Mouse (Mus musculus) liver, adult 2 months (tissue): ENCODE measurements at regions not wholly inside any gene's neighbourhood (a gene's known extent, or its start where the extent isn't known, plus 50 kb on each side); places are given as distances from the start of the nearest gene placed in this dataset.
A peak's percentile ranks its signal among the peaks of the same experiment; 100 is the strongest.
"Not testable (repeated sequence)": the region's sequence is repeated elsewhere in the genome, so short reads cannot be mapped to it uniquely, and the experiment has no call there.

ENCODE experiments used
- DNase-seq: peaks from one replicate; pipeline ENCODE4 v3.0.0-alpha.2; 2011; ENCODE audit warnings: low read depth, low spot score; ENCODE audit errors: extremely low read depth
- H3K27ac ChIP-seq: fragments of 200-500 bp; replicated peaks from 2 replicates; pipeline ENCODE4 v1.5.1; 2012; ENCODE audit warnings: low read depth, mild to moderate bottlenecking, control low read depth, inconsistent platforms, low read length; ENCODE audit not compliant: insufficient read depth
- H3K27me3 ChIP-seq: fragments of 200-500 bp; 2 replicates; pipeline ENCODE4 v1.6.1; 2012; ENCODE audit warnings: mild to moderate bottlenecking, moderate library complexity, low read length, inconsistent platforms; ENCODE audit not compliant: control insufficient read depth, insufficient read depth
- H3K36me3 ChIP-seq: fragments of 200-500 bp; 2 replicates; pipeline ENCODE4 v1.6.1; 2012; ENCODE audit warnings: low read length, inconsistent platforms; ENCODE audit not compliant: control insufficient read depth, insufficient read depth
- H3K4me1 ChIP-seq: fragments of 200-500 bp; 2 replicates; pipeline ENCODE4 v1.6.1; 2011; ENCODE audit warnings: low read length; ENCODE audit not compliant: control insufficient read depth, insufficient read depth
- H3K4me3 ChIP-seq: fragments of 200-500 bp; 2 replicates; pipeline ENCODE4 v1.5.1; 2011; ENCODE audit warnings: low read depth, mild to moderate bottlenecking, control low read depth, low read length, moderate library complexity; ENCODE audit not compliant: insufficient read depth
- H3K79me2 ChIP-seq: fragments of 200-500 bp; 2 replicates; pipeline ENCODE4 v1.6.1; 2012; ENCODE audit warnings: inconsistent platforms, mild to moderate bottlenecking, low read length, moderate library complexity; ENCODE audit not compliant: control insufficient read depth, insufficient read depth
- H3K9ac ChIP-seq: fragments of 200-500 bp; 2 replicates; pipeline ENCODE4 v1.6.1; 2012; ENCODE audit warnings: low read depth, mild to moderate bottlenecking, control low read depth, inconsistent platforms, low read length
- CTCF ChIP-seq: fragments of 200-500 bp; IDR thresholded peaks from 2 replicates; pipeline ENCODE4 v1.5.1; 2011; ENCODE audit warnings: low read depth, low read length, control low read depth
- POLR2A ChIP-seq: fragments of 200-500 bp; IDR thresholded peaks from 2 replicates; pipeline ENCODE4 v1.6.1; 2011; ENCODE audit warnings: low read length, control low read depth; ENCODE audit not compliant: insufficient read depth; ENCODE audit errors: extremely low read depth
- WGBS: fragments of 180-500 bp; shearing (Covaris S2); methylation state at CpG from one replicate; pipeline ENCODE4 v1.1.7; 2018; 5-methylcytosine and 5-hydroxymethylcytosine counted together

DNA sequence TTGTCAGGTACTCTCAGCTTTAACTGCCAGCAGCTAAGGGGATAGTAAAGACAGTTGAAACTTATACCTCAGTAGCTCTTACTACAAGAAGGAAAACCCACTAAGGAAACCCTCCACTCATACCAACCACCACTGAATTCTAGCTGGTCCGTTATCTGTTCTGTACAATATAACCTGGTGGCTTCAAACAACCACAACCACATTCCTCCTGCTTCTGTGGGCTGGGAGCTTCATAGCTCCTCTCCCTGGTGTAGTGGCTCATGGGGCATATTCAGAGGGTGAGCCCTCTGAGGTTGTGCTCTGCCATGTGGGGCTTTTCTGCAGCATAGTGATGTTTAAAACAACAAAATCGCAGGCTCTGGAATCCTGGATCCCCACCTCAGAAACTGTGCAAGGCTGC is 110.0 kb upstream of the Arid1b start:
- H3K27me3 ChIP-seq = no peaks in the 10 kb centered on the region
- 83% methylated on average over 2 of the region's 2 CpGs for WGBS
- H3K9ac ChIP-seq = no peak overlapping the region
- no peaks in the 10 kb centered on the region for H3K79me2 ChIP-seq
- no peaks in the 10 kb centered on the region for H3K4me1 ChIP-seq
- H3K4me3 ChIP-seq = no peak overlapping the region
- no peak overlapping the region for H3K27ac ChIP-seq
- no peaks in the 10 kb centered on the region for H3K36me3 ChIP-seq
- no peak for DNase-seq
- no peak for TF ChIP-seq CTCF
- no peak for TF ChIP-seq POLR2A

DNA sequence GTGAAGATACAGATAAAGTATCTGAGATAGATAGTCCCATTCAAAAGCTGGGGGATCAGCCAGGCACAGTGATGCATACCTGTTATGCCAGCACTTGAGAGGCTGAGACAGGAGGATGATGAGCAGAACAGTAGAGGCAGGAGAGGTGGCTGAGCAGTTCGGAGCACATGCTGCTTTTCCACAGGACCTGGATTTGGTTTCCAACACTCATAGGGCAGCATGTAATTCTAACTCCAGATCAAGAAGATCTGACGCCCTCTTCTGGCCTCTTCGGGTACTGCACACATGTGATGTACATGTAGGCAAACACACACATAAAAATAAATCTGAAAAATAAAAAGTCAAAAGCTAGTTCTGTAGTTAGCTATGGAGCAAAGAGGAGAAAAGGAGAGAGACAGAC is 109.4 kb upstream of the Arid1b start:
- no peak overlapping the region for H3K9ac ChIP-seq
- TF ChIP-seq CTCF = no peak
- TF ChIP-seq POLR2A = no peak
- no peaks in the 10 kb centered on the region for H3K36me3 ChIP-seq
- H3K4me1 ChIP-seq = no peaks in the 10 kb centered on the region
- H3K79me2 ChIP-seq = no peaks in the 10 kb centered on the region
- no peak overlapping the region for H3K27ac ChIP-seq
- H3K4me3 ChIP-seq = no peak overlapping the region
- H3K27me3 ChIP-seq = no peaks in the 10 kb centered on the region
- DNase-seq = no peak
- 73% methylated on average over 3 of the region's 3 CpGs for WGBS

DNA sequence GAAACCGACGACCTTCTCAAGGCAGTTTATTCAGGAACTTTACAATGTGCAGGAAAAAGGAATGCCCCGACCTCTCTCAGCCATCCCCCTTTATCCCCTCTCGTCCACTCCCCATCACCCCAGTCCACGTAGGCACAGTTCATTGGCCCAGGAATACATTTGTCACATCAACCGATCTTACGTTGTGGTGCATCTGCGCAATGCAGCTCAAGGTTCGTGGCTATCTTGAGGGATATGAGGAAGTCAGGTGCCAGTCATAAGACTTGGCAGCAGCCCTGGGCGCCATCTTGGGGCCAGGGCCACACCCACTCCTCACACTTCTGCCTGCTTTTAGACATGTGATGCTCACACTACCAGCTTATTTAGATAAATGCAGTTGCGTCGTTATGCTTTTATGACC is 106.8 kb upstream of the Arid1b start:
- not testable (repeated sequence) for H3K4me1 ChIP-seq, H3K4me3 ChIP-seq, H3K27me3 ChIP-seq, DNase-seq, H3K79me2 ChIP-seq, H3K9ac ChIP-seq, H3K36me3 ChIP-seq, H3K27ac ChIP-seq
- WGBS = 87% methylated on average over 12 of the region's 12 CpGs

DNA sequence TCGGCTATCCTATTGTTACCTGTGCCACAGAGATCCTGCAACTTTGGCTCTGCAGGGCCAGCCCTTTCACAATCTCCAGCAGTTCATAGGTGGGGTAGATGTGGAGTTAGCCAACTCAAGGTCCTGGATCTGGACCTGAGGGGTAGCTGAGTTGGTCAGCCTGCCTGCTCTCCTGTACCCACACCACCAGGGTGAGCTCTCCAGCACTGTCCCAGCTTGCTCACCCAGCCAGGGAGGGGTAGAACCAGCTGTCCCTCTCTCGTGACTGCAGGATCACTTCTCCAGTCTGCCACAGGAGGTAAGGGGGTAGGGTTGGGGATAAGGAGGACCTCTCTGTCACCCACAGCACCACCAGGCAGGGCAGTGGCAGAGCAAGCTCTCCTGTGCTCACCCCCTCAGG is 104.6 kb upstream of the Arid1b start:
- Histone ChIP-seq H3K79me2 (no peaks in the 10 kb centered on the region), H3K27ac (no peak overlapping the region), H3K4me1 (no peaks in the 10 kb centered on the region), H3K36me3 (no peaks in the 10 kb centered on the region), H3K27me3 (no peaks in the 10 kb centered on the region), H3K4me3 (no peak overlapping the region), H3K9ac (no peak overlapping the region)
- WGBS = 37% methylated on average over 2 of the region's 2 CpGs
- DNase-seq = peak; percentile 36
- TF ChIP-seq CTCF (peak; percentile 58), POLR2A (no peak)

DNA sequence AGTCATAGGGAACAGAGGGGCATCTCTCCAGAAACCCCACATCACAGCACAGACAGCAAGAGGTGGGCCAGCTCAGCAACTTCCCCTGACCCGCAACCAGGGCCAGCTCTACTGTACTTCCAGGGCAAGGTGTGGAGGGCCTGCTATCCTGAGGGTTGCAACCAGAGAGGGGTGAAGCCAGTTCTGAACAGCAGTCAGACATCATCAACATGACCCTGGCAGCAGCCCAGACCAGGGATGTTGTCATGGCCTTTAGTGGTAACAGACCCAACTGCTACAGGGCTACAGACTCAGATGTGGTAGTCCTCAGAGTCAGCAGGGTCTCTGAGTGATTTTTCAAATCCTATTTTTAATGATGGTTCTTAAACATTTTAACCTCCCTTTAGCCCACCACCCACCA is 104.0 kb upstream of the Arid1b start:
- H3K4me3 ChIP-seq = no peak overlapping the region
- DNase-seq = no peak
- H3K27me3 ChIP-seq = no peaks in the 10 kb centered on the region
- H3K36me3 ChIP-seq = no peaks in the 10 kb centered on the region
- no peak overlapping the region for H3K27ac ChIP-seq
- no peak overlapping the region for H3K9ac ChIP-seq
- no peak for TF ChIP-seq CTCF
- TF ChIP-seq POLR2A = no peak
- WGBS = 100% methylated on average over 1 of the region's 1 CpGs
- no peaks in the 10 kb centered on the region for H3K4me1 ChIP-seq
- no peaks in the 10 kb centered on the region for H3K79me2 ChIP-seq

DNA sequence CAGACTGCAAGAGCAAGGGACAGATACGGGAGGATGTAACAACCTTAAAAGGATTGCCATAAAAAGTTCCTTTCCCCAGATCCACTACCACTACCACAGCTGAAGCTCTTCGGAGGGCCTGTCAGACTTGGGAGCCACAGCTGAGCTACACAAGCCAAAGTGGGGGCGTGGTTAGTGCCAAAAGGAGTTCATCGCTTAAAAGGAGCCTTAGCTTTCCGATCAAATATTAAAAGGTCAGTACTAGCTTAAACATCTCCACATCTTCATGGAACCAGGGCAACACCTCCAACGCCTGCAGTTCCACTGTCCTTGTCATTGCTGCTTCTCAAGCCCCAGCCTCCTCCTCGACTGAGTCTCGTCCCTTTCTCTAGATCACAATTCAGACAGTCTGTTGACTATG is 102.6 kb upstream of the Arid1b start:
- H3K36me3 ChIP-seq = no peaks in the 10 kb centered on the region
- H3K4me3 ChIP-seq = no peak overlapping the region
- no peaks in the 10 kb centered on the region for H3K27me3 ChIP-seq
- DNase-seq = no peak
- TF ChIP-seq CTCF = no peak
- TF ChIP-seq POLR2A = no peak
- no peaks in the 10 kb centered on the region for H3K79me2 ChIP-seq
- no peak overlapping the region for H3K9ac ChIP-seq
- WGBS = 93% methylated on average over 8 of the region's 8 CpGs
- no peaks in the 10 kb centered on the region for H3K4me1 ChIP-seq
- H3K27ac ChIP-seq = no peak overlapping the region

DNA sequence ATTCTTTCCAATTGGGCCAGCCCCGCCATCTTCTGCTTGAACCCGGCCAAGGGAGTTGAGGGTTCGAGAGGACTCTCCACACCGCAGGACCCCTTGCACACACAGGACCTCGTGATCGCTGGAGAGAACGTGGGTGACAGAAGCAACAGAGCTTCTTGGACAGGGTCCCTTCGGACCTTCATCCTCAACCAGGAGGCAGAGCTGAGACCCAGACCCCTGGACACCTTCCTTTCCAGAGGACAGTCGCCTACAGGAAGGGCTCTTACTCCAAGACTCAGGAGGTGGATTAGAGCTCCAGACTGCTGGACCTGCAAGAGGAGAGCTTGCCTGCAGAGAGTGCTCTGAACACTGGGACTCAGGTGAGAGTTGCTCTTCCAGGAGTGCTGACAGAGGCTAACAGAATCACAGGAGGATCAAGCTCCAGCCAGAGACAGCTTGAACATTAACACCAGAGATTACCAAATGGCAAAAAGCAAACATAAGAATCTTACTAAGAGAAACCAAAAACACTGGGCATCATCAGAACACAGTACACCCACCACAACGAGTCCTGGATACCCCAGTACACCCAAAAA is 99.3 kb upstream of the Arid1b start:
- H3K27me3 ChIP-seq, H3K27ac ChIP-seq, H3K4me3 ChIP-seq, H3K79me2 ChIP-seq, H3K36me3 ChIP-seq, H3K9ac ChIP-seq, H3K4me1 ChIP-seq: not testable (repeated sequence)
- DNase-seq = peak; percentile 43
- WGBS = 86% methylated on average over 10 of the region's 10 CpGs
